Mouse (Mus musculus): ENCODE results near the gene Gpr146. TPM values are rescaled to one million over a fixed set of nuclear protein-coding genes. Genes with fewer than 3 reads are reported as not detected.
A peak's percentile ranks its signal among the peaks of the same experiment; 100 is the strongest.
"Not testable (repeated sequence)": the region's sequence is repeated elsewhere in the genome, so short reads cannot be mapped to it uniquely, and the experiment has no call there.

Gene Gpr146
- polyA plus RNA-seq, 1 experiment, result 0.91 TPM

DNA sequence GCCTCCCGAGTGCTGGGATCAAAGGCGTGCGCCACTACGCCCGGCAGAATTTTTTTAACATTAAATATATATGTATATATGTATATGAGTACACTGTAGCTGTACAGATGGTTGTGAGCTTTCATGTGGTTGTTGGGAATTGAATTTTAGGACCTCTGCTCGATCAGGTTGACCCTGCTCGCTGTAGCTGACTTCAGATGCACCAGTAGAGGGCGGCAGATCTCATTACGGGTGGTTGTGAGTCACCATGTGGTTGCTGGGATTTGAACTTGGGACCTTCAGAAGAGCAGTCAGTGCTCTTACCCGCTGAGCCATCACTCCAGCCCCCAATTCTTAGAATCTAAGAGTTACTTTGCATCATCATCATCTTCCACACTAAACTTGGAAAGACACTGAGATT, 43.1 kb upstream of the Gpr146 start:
- H3K9me3 ChIP-seq (replicated peaks; ENCODE audit: control insufficient read depth, insufficient read depth, low read length, poor library complexity, severe bottlenecking); H3K27me3 ChIP-seq (ENCODE audit: control insufficient read depth, insufficient read depth, low read length, poor library complexity, severe bottlenecking); H3K9ac ChIP-seq (ENCODE audit: low read depth, poor library complexity, severe bottlenecking); H3K4me1 ChIP-seq (ENCODE audit: control insufficient read depth, insufficient read depth, low read length); H3K27ac ChIP-seq (ENCODE audit: insufficient read depth, low read length); H3K4me3 ChIP-seq (ENCODE audit: low read depth, low read length); H3K36me3 ChIP-seq (ENCODE audit: control insufficient read depth, insufficient read depth, low read length, poor library complexity, severe bottlenecking): not testable (repeated sequence)
- TF ChIP-seq CTCF (IDR thresholded peaks at IDR 0.05; ENCODE audit: low read depth, low read length), result peak; percentile 39

DNA sequence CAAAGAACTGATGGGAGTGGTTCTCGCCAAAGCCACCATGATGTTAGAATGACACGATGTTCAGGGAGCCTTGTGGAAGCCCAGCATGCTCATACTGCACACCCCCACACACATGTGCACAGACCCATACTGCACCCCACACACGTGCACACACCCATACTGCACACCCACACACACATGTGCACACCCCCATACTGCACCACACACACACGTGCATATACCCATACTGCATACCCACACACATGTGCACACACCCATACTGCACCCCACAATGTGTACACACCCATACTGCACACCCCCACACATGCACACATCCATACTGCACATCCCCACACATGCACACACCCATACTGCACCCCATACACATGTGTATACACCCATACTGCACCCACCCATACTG, 41.9 kb upstream of the Gpr146 start:
- TF ChIP-seq EP300 (IDR thresholded peaks at IDR 0.05; ENCODE audit: insufficient read depth, low read depth, low read length) (no peak), POLR2A (IDR thresholded peaks at IDR 0.05; ENCODE audit: insufficient read depth, low read length) (no peak), CTCF (IDR thresholded peaks at IDR 0.05; ENCODE audit: low read depth, low read length) (no peak)
- Histone ChIP-seq H3K36me3 (ENCODE audit: control insufficient read depth, insufficient read depth, low read length, poor library complexity, severe bottlenecking) (no peaks in the 10 kb centered on the region), H3K9me3 (replicated peaks; ENCODE audit: control insufficient read depth, insufficient read depth, low read length, poor library complexity, severe bottlenecking) (no peaks in the 10 kb centered on the region), H3K4me3 (ENCODE audit: low read depth, low read length) (no peak overlapping the region), H3K4me1 (ENCODE audit: control insufficient read depth, insufficient read depth, low read length) (peaks cover 8% of the 10 kb centered on the region), H3K27me3 (ENCODE audit: control insufficient read depth, insufficient read depth, low read length, poor library complexity, severe bottlenecking) (no peaks in the 10 kb centered on the region), H3K9ac (ENCODE audit: low read depth, poor library complexity, severe bottlenecking) (no peak overlapping the region), H3K27ac (ENCODE audit: insufficient read depth, low read length) (no peak overlapping the region)

DNA sequence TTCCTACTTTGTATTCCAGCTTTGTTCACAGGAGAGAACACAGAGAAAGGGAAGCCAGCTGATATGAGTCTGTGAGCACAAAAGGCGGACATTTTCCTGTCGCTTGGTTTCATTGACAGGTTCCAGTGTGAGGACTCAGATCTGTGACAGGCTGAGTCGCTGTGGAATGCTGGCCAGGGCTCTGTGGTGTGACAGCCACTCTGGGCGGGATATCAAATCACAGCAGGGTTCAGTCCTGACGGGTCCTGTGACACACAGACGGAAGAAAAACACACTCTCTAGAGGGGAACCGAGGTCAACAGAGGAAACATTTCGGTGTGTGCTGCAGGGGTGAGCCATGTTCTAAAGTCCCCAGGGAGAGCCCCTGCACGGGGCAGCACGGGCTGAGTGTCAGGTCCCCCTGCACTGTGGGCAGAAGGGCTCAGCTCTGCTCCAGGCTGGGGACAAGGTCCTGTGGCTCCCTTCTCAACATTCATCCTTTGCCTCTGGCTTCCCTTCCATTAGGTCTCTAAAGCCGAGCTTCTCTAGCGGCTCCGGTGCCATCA, 39.6 kb upstream of the Gpr146 start:
- no peaks in the 10 kb centered on the region for H3K36me3 ChIP-seq (ENCODE audit: control insufficient read depth, insufficient read depth, low read length, poor library complexity, severe bottlenecking)

DNA sequence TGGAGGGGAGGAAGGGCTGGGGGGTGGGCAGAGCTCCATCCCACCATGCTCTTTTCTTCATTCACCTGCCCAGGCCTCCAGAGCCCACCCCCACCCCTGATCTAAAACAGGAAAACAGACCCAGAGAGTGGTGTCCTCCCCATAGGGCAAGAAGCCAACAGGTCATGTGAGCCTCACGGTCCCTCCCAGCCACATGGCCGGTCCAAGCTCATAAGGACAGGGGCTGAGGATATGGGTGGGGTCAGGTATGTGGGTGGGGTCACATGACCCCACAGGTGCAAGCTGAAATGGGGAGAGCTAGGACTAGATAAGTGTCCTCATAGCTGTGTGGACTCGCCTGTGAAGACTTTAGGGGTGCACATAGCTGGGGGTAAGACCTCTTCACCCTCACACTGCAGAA, 39.1 kb upstream of the Gpr146 start:
- H3K36me3 ChIP-seq (ENCODE audit: control insufficient read depth, insufficient read depth, low read length, poor library complexity, severe bottlenecking), result no peaks in the 10 kb centered on the region
- no peak overlapping the region for H3K27ac ChIP-seq (ENCODE audit: insufficient read depth, low read length)
- no peak overlapping the region for H3K4me3 ChIP-seq (ENCODE audit: low read depth, low read length)
- H3K9ac ChIP-seq (ENCODE audit: low read depth, poor library complexity, severe bottlenecking), result no peak overlapping the region
- no peak for TF ChIP-seq POLR2A (IDR thresholded peaks at IDR 0.05; ENCODE audit: insufficient read depth, low read length)
- no peak for TF ChIP-seq CTCF (IDR thresholded peaks at IDR 0.05; ENCODE audit: low read depth, low read length)
- TF ChIP-seq EP300 (IDR thresholded peaks at IDR 0.05; ENCODE audit: insufficient read depth, low read depth, low read length), result 0 out of 2 replicates have a peak, but pooled peaks have one; percentile 23
- H3K9me3 ChIP-seq (replicated peaks; ENCODE audit: control insufficient read depth, insufficient read depth, low read length, poor library complexity, severe bottlenecking), result no peaks in the 10 kb centered on the region
- H3K27me3 ChIP-seq (ENCODE audit: control insufficient read depth, insufficient read depth, low read length, poor library complexity, severe bottlenecking), result no peaks in the 10 kb centered on the region
- peaks cover 5% of the 10 kb centered on the region for H3K4me1 ChIP-seq (ENCODE audit: control insufficient read depth, insufficient read depth, low read length)

More for the DNA sequence above, 39.6 kb upstream of the Gpr146 start:
- H3K9me3 ChIP-seq (replicated peaks; ENCODE audit: control insufficient read depth, insufficient read depth, low read length, poor library complexity, severe bottlenecking), result no peaks in the 10 kb centered on the region
- H3K27me3 ChIP-seq (ENCODE audit: control insufficient read depth, insufficient read depth, low read length, poor library complexity, severe bottlenecking), result no peaks in the 10 kb centered on the region
- H3K4me1 ChIP-seq (ENCODE audit: control insufficient read depth, insufficient read depth, low read length), result peaks cover 5% of the 10 kb centered on the region
- no peak overlapping the region for H3K4me3 ChIP-seq (ENCODE audit: low read depth, low read length)
- no peak overlapping the region for H3K9ac ChIP-seq (ENCODE audit: low read depth, poor library complexity, severe bottlenecking)
- TF ChIP-seq EP300 (IDR thresholded peaks at IDR 0.05; ENCODE audit: insufficient read depth, low read depth, low read length) (no peak), POLR2A (IDR thresholded peaks at IDR 0.05; ENCODE audit: insufficient read depth, low read length) (no peak), CTCF (IDR thresholded peaks at IDR 0.05; ENCODE audit: low read depth, low read length) (no peak)
- H3K27ac ChIP-seq (ENCODE audit: insufficient read depth, low read length), result no peak overlapping the region

DNA sequence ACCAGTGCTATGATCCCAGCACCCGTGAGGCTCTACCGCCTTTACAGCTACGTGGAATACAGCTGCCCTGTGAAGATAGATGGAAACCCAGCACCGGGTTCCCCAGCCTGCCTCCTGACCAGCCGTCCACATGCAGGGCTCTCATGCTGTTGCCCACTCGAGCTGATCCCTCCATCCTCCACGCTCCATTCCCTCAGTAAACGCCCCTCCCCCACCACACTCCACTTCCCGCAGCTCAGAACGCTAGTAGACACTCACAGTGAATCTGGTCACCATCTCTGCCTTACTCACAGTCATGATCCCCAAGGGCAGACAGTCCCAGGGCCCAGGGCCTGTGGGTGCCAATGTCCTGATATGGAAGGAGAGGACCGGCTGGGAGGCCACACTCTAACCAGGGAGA, 38.6 kb upstream of the Gpr146 start:
- Histone ChIP-seq H3K9ac (ENCODE audit: low read depth, poor library complexity, severe bottlenecking) (no peak overlapping the region), H3K4me1 (ENCODE audit: control insufficient read depth, insufficient read depth, low read length) (peaks cover 5% of the 10 kb centered on the region), H3K4me3 (ENCODE audit: low read depth, low read length) (no peak overlapping the region), H3K36me3 (ENCODE audit: control insufficient read depth, insufficient read depth, low read length, poor library complexity, severe bottlenecking) (no peaks in the 10 kb centered on the region), H3K27ac (ENCODE audit: insufficient read depth, low read length) (no peak overlapping the region), H3K9me3 (replicated peaks; ENCODE audit: control insufficient read depth, insufficient read depth, low read length, poor library complexity, severe bottlenecking) (no peaks in the 10 kb centered on the region), H3K27me3 (ENCODE audit: control insufficient read depth, insufficient read depth, low read length, poor library complexity, severe bottlenecking) (no peaks in the 10 kb centered on the region)
- TF ChIP-seq CTCF (IDR thresholded peaks at IDR 0.05; ENCODE audit: low read depth, low read length) (no peak), POLR2A (IDR thresholded peaks at IDR 0.05; ENCODE audit: insufficient read depth, low read length) (no peak), EP300 (IDR thresholded peaks at IDR 0.05; ENCODE audit: insufficient read depth, low read depth, low read length) (no peak)

DNA sequence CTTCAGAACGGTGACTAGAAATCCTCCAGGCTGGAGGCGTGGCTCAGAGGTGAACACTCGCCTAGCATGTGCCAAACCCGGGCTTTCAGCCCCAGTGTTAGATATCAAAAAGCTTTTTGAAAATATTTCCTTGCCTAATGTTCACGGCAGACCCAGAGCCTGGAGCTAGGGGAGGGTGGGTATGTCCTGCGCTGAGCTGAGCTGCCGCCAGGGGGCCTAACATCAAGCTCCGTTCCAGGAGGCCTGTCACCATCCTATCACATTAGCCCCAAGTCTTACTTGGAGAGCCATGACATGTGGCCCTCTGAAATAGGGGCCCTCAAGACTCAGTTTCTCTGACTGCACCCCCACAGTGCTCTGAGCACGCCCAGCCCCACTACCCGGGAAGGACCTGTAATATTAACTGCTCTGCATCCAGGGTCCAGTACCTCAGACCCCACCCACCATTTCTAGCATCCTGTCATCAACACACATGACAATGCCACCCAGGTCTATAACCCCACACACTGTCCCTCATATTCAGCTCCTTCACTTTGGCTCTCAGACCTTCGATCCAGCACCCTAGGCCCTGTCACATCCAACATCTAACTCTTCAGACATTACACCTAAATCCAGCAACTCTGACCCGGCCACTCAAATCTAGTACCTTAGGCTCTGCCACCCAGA, 33.3 kb upstream of the Gpr146 start:
- Histone ChIP-seq H3K36me3 (ENCODE audit: control insufficient read depth, insufficient read depth, low read length, poor library complexity, severe bottlenecking) (no peaks in the 10 kb centered on the region), H3K27me3 (ENCODE audit: control insufficient read depth, insufficient read depth, low read length, poor library complexity, severe bottlenecking) (no peaks in the 10 kb centered on the region), H3K9me3 (replicated peaks; ENCODE audit: control insufficient read depth, insufficient read depth, low read length, poor library complexity, severe bottlenecking) (no peaks in the 10 kb centered on the region), H3K27ac (ENCODE audit: insufficient read depth, low read length) (no peak overlapping the region), H3K9ac (ENCODE audit: low read depth, poor library complexity, severe bottlenecking) (peak overlapping the region; percentile 68), H3K4me1 (ENCODE audit: control insufficient read depth, insufficient read depth, low read length) (no peaks in the 10 kb centered on the region), H3K4me3 (ENCODE audit: low read depth, low read length) (peak overlapping the region; percentile 82)
- TF ChIP-seq POLR2A (IDR thresholded peaks at IDR 0.05; ENCODE audit: insufficient read depth, low read length) (no peak), CTCF (IDR thresholded peaks at IDR 0.05; ENCODE audit: low read depth, low read length) (peak; percentile 82)

All from ES-Bruce4 (cell line).